Mouse (Mus musculus) cerebellum, postnatal 25 days (tissue): ENCODE measurements at regions not wholly inside any gene's neighbourhood (a gene's known extent, or its start where the extent isn't known, plus 50 kb on each side); places are given as distances from the start of the nearest gene placed in this dataset.

ENCODE experiments used
- DNase-seq, 2 experiments: peaks; one replicate each; pipeline ENCODE4 v3.0.0; 2021; ENCODE audit warnings: mixed read lengths in 2 of 2

GRCm38 (mm10) chr1:27745200-27745599, 1034.9 kb downstream of the Gm597 start:
- DNase-seq, result peak; percentile 67 to 80
